Mouse (Mus musculus): ENCODE results near the gene Tubgcp2.
A peak's percentile ranks its signal among the peaks of the same experiment; 100 is the strongest.

Tubgcp2 gene

DNA sequence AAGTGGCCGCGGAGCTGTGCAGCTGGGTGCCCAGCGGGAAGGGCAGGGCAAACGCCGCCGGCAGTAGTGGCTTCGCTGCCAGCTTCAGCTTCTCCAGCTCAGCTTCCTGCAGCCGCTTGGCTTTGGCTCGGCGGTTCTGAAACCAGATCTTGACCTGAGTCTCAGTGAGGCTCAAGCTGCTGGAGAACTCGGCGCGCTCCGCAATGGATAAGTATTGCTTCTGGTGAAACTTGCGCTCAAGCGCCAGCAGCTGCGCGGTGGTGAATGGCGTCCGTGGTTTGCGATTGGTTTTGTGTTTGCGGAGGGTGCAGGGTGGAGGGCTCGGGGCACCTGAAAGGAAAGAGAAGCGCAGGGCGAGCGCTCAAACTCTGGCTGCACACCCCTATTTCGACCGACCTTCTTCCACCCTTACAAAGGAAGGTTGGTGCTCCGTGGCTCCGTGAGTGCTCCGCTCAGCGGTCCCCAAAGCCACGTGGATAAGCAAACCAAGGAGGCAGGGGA, 11.4 kb upstream of the Tubgcp2 start:
- DNase-seq (ENCODE audit: low spot score in 2 of 2), result no peak

DNA sequence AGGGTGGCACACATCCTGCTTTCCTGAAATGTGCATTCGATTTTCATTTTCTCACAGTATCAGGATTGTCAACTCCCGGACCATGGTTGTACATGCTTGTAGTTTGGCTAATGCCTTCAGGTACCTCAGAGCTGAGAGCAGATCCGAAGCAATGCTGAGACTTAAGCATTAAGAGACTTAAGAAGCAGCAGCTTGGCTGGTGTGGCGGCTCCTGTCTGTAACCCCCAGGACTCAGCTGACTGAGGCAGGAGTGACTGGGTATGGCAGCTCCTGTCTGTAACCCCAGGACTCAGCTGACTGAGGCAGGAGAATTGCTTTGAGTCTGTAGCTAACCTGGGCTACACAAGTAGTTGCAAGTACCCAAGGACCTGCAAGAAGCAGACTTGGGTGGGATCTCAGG, 9.1 kb upstream of the Tubgcp2 start:
- no peak for DNase-seq (ENCODE audit: low spot score in 2 of 2)

- no peak for DNase-seq (ENCODE audit: low spot score in 2 of 2)
Measured at GRCm38 (mm10) chr7:140042728-140043127, 6.3 kb upstream of the Tubgcp2 start.

- no peak for DNase-seq (ENCODE audit: low spot score in 2 of 2)
Measured at GRCm38 (mm10) chr7:140037171-140037555, 694 bp upstream of the Tubgcp2 start.

- no peak for DNase-seq (ENCODE audit: low spot score in 2 of 2)
Measured at GRCm38 (mm10) chr7:140035456-140035855, 1.0 kb downstream of the Tubgcp2 start.

DNA sequence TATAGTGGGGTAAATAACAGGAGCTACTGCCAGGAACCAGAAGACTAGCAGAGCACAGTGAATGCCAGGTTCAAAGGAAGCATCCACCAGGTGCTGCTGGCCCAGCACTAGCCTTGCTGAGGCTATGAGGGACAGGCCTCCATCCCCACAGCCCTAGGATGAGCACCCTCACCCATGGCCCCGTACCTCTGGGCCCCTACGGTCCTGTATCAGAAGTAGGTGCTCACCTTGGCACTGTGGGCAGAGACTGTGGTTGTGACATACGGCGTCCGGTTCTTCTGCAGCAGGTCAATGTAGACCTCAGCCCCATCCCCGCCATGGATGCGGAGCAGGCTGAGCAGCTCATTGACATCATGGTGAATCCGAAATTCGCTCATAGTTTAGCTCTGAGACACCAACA, 3.1 kb downstream of the Tubgcp2 start:
- no peak for DNase-seq (ENCODE audit: low spot score in 2 of 2)

DNA sequence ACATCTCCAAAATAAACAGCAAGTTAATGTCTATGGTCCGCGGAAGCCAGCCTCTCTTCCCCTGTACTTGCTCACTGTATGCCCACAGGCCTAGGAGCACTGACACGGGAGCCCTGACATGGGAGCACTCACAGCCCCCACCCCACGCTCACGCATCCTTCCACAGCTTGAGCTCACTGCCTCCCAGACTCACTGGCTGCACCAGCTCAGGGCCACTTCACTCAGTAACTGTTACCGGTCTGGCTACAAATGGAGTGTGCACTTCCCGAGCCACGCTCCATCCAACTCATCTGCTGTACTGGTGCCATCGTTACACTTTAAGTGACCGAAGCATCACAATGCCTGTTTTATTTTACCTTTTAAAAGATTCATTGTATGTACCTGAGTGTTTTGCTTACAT, 4.1 kb downstream of the Tubgcp2 start:
- DNase-seq (ENCODE audit: low spot score in 2 of 2), result no peak

DNA sequence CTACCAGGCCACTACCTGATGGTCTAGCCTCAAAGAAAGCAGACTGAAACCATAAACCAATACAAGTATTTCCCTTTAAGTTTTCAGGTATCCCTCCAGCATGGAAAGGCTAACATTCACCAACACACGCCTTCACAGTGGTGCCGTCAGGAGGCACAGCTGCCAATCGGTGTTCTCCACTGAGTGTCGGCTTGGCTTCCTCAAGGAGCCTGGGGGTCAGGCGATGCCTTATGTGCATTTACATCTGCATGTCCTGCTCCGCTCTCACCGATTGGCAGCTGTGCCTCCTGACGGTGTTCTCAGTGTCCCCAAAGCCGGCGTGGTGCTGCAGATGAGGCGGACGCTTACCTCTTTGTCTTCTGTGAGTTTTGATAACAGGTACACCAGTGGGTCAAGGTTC, 4.7 kb downstream of the Tubgcp2 start:
- no peak for DNase-seq (ENCODE audit: low spot score in 2 of 2)

GRCm38 (mm10) chr7:140011336-140011735, 25.1 kb downstream of the Tubgcp2 start:
- DNase-seq (ENCODE audit: low spot score in 2 of 2), result no peak

- DNase-seq (ENCODE audit: low spot score in 2 of 2), result no peak
Measured at GRCm38 (mm10) chr7:140007781-140008180, 28.7 kb downstream of the Tubgcp2 start.

- no peak for DNase-seq (ENCODE audit: low spot score in 2 of 2)
Measured at GRCm38 (mm10) chr7:140006861-140007611, 29.4 kb downstream of the Tubgcp2 start.

DNA sequence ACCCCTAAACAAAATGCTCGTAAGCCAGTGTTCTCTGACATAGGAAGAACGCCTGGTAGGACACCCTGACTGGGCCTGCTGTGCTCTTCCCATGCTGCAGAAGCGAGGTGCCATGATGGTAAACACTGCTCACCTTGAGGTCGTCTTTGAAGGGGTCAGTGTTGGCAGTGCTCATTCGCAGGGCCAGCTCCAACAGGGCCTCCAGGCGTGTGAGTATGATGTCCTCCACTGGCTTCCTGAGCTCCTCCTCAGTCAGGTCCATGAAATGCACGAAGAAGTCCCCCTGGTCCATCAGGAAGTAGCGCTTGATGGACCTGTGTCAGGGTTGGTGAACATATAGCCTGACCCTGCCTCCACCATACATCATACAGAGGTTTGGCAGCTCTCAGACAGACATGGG, 31.8 kb downstream of the Tubgcp2 start:
- no peak for DNase-seq (ENCODE audit: low spot score in 2 of 2)

DNA sequence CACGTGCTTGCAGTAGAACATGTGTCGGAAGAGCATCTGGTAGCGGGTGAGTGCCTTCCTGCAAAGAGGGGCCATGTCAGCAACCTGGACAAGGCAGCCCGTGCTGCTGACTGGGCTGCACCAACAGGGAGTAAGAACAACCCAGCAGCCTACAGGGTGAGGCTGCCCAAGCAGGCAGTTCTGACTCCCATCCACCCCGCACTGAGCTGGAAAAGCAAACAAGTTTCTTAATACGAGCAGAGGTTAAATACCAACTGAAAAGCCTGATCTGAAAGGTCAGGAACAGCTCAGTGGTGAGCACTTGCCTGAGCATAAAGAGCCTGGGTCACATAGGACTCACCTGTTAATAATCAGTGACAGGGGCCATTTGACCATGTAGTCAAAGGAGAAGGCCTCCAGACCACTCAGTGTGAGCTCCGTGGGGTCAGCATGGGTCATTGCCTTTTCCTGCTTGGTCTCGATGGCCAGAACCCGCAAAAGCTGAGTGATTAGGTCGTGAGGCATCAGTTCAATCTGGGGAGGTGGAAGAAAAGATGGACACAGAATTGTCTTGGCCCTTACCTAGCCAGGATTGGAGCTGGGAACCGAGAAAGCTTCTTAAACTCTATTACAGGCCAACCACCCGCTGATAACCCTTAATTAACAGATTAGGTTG, 35.3 kb downstream of the Tubgcp2 start:
- DNase-seq (ENCODE audit: low spot score in 2 of 2), result no peak

GRCm38 (mm10) chr7:139998691-139999350, 37.6 kb downstream of the Tubgcp2 start:
- no peak for DNase-seq (ENCODE audit: low spot score in 2 of 2)

- peak; percentile 35 to 47 for DNase-seq (ENCODE audit: low spot score in 2 of 2)
Measured at GRCm38 (mm10) chr7:139994676-139995075, 41.8 kb downstream of the Tubgcp2 start.

- DNase-seq (ENCODE audit: low spot score in 2 of 2), result no peak
Measured at GRCm38 (mm10) chr7:139994202-139994601, 42.3 kb downstream of the Tubgcp2 start.

DNA sequence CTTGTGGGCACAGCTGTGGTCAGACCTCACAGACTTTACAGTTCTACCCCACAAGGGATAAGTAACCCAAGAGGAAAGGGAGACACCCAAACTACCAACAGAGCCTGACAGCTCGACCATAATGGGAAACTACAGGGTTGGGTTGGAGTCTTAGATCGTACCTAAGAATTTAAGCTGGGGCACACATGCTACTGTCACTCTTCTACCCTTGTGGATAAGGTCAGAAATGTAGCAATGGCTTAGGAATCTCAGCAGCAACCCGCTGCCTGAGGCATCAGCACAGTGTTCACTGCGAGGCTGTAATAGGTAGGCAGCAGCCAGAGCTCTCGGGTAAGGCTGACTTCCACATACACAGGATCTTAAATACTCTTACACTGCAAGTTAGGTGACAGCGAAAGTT, 42.9 kb downstream of the Tubgcp2 start:
- DNase-seq (ENCODE audit: low spot score in 2 of 2), result no peak

DNA sequence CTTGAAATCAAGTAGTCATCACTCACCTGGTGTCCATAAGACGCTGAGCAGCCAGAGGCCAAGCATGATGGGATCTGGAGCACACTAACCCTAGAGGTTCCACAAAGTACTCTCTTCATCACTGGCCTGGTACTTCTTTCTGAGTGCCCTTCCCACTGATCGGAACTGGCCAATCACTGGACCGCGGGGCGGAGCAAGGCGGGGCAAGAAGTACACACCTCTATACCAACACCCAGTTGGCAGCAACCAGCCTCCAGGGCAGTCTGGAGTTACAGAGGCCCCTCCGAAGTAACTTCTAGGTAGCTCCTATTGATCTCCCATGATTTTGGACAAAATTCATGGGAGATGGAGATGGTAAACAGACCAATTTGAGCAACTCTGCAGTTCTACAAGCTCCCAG, 44.1 kb downstream of the Tubgcp2 start, which contains the start of gene Adam8:
Adam8 (minus strand) TSS at position 157 of the 400 bp plus-strand sequence.
- no peak for DNase-seq (ENCODE audit: low spot score in 2 of 2)

DNA sequence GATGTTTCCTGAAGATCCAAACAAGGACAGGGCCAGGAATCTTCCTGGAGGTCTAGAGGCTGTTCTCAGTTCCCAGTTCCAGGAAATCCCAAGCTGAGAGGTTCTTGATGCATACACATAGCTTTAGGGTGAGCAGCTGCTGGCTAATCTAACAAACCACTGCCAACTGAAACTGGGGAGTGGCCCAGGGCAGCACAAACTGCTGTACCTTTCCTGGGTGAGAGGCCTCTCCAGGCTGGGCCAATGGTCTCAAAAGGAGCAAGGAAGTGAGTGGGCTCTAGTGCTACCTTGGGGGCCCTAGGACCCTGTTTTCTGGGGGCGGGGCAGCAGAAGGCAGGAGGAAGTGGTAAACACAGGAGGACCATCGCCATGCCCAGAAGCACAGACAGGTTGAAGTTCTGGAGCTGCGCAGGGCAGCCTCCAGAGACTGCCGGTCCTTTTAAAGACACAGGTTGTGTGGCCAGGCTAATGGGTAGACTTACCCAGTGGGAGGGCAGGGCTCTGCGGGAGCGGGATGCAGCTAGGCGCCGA, 45.5 kb downstream of the Tubgcp2 start:
- DNase-seq (ENCODE audit: low spot score in 2 of 2), result no peak

GRCm38 (mm10) chr7:139988272-139988671, 48.2 kb downstream of the Tubgcp2 start:
- DNase-seq (ENCODE audit: low spot score in 2 of 2), result no peak

GRCm38 (mm10) chr7:139984505-139984904, 52.0 kb downstream of the Tubgcp2 start:
- no peak for DNase-seq (ENCODE audit: low spot score in 2 of 2)

- no peak for DNase-seq (ENCODE audit: low spot score in 2 of 2)
Measured at GRCm38 (mm10) chr7:139982058-139982457, 54.4 kb downstream of the Tubgcp2 start.
